Mouse (Mus musculus): ENCODE measurements around the gene Ube2g1. TPM values are rescaled to one million over a fixed set of nuclear protein-coding genes. Genes with fewer than 3 reads are reported as not detected.

Ube2g1 gene
- polyA plus RNA-seq, 1 experiment from 2014 or later, result 63.4 TPM

DNA sequence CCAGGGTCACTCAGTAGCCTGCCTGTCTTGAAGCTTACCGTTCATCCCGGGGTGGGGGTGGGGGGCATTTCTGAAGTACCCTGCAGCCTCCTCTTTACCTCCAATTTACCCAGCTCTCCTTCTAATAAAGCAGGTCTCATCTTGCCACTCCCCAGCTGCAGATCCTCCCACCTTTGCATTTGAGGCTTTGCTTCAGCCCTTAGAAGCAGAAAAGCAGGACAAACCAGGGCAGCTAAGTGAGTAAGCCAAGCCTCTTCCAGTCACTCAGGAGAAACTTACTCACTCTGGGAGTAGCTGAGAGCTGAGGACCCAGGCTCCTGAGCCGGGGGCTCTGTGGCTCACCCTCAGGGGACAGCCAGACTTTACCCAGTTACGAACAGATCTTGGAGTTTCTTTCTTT is 28.6 kb upstream of the Ube2g1 start:
- DNase-seq (ENCODE audit: low spot score), result no peak
- no peaks in the 10 kb centered on the region for H3K9me3 ChIP-seq (replicated peaks; ENCODE audit: low read length)
- no peaks in the 10 kb centered on the region for H3K27me3 ChIP-seq (ENCODE audit: insufficient read depth, low read length)
- no peak for ATAC-seq (replicated peaks; ENCODE audit: low FRiP score, low read depth)
- 0 out of 2 replicates have a peak, but pooled peaks cover 9% of the 10 kb centered on the region for H3K4me1 ChIP-seq (replicated peaks; ENCODE audit: insufficient read depth, low read length)
- no peak overlapping the region for H3K9ac ChIP-seq (ENCODE audit: low read depth, low read length)
- H3K4me3 ChIP-seq (replicated peaks; ENCODE audit: low read depth, low read length), result no peak overlapping the region
- no peak overlapping the region for H3K4me2 ChIP-seq (ENCODE audit: low read length)
- H3K36me3 ChIP-seq (ENCODE audit: insufficient read depth, low read length), result no peaks in the 10 kb centered on the region
- TF ChIP-seq CTCF (IDR thresholded peaks at IDR 0.05; ENCODE audit: low read depth), result no peak
- H3K27ac ChIP-seq, result no peak overlapping the region
- 73% methylated on average over 4 of the region's 4 CpGs for WGBS

GRCm38 (mm10) chr11:72581609-72582447 is 25.3 kb upstream of the Ube2g1 start:
- DNase-seq (ENCODE audit: low spot score), result no peak
- TF ChIP-seq CTCF (IDR thresholded peaks at IDR 0.05; ENCODE audit: low read depth), result no peak
- no peak for ATAC-seq (replicated peaks; ENCODE audit: low FRiP score, low read depth)
- Histone ChIP-seq H3K9ac (ENCODE audit: low read depth, low read length) (no peak overlapping the region), H3K4me2 (ENCODE audit: low read length) (no peak overlapping the region), H3K9me3 (replicated peaks; ENCODE audit: low read length) (no peaks in the 10 kb centered on the region), H3K4me1 (replicated peaks; ENCODE audit: insufficient read depth, low read length) (0 out of 2 replicates have a peak, but pooled peaks cover 3% of the 10 kb centered on the region), H3K27ac (no peak overlapping the region), H3K36me3 (ENCODE audit: insufficient read depth, low read length) (no peaks in the 10 kb centered on the region), H3K27me3 (ENCODE audit: insufficient read depth, low read length) (no peaks in the 10 kb centered on the region), H3K4me3 (replicated peaks; ENCODE audit: low read depth, low read length) (no peak overlapping the region)
- whole genome bisulfite sequencing, result 67% methylated on average over 8 of the region's 8 CpGs

GRCm38 (mm10) chr11:72582448-72582705 is 24.7 kb upstream of the Ube2g1 start:
- H3K4me3 ChIP-seq (replicated peaks; ENCODE audit: low read depth, low read length), result no peak overlapping the region
- no peaks in the 10 kb centered on the region for H3K4me1 ChIP-seq (replicated peaks; ENCODE audit: insufficient read depth, low read length)
- no peaks in the 10 kb centered on the region for H3K27me3 ChIP-seq (ENCODE audit: insufficient read depth, low read length)
- TF ChIP-seq CTCF (IDR thresholded peaks at IDR 0.05; ENCODE audit: low read depth), result no peak
- no peak overlapping the region for H3K27ac ChIP-seq
- H3K9me3 ChIP-seq (replicated peaks; ENCODE audit: low read length), result no peaks in the 10 kb centered on the region
- H3K9ac ChIP-seq (ENCODE audit: low read depth, low read length), result no peak overlapping the region
- DNase-seq (ENCODE audit: low spot score) (no peak), ATAC-seq (replicated peaks; ENCODE audit: low FRiP score, low read depth) (no peak)
- H3K36me3 ChIP-seq (ENCODE audit: insufficient read depth, low read length), result no peaks in the 10 kb centered on the region
- 62% methylated on average over 3 of the region's 3 CpGs for WGBS
- no peak overlapping the region for H3K4me2 ChIP-seq (ENCODE audit: low read length)

GRCm38 (mm10) chr11:72583092-72583491 is 24.0 kb upstream of the Ube2g1 start:
- H3K9me3 ChIP-seq (replicated peaks; ENCODE audit: low read length), result no peaks in the 10 kb centered on the region
- no peak for TF ChIP-seq CTCF (IDR thresholded peaks at IDR 0.05; ENCODE audit: low read depth)
- no peak overlapping the region for H3K4me2 ChIP-seq (ENCODE audit: low read length)
- 50% methylated on average over 2 of the region's 2 CpGs for WGBS
- DNase-seq (ENCODE audit: low spot score), result no peak
- no peak for ATAC-seq (replicated peaks; ENCODE audit: low FRiP score, low read depth)
- H3K27me3 ChIP-seq (ENCODE audit: insufficient read depth, low read length), result no peaks in the 10 kb centered on the region
- no peaks in the 10 kb centered on the region for H3K4me1 ChIP-seq (replicated peaks; ENCODE audit: insufficient read depth, low read length)
- H3K4me3 ChIP-seq (replicated peaks; ENCODE audit: low read depth, low read length), result no peak overlapping the region
- H3K27ac ChIP-seq, result no peak overlapping the region
- no peak overlapping the region for H3K9ac ChIP-seq (ENCODE audit: low read depth, low read length)
- no peaks in the 10 kb centered on the region for H3K36me3 ChIP-seq (ENCODE audit: insufficient read depth, low read length)

- DNase-seq (ENCODE audit: low spot score), result no peak
- no peaks in the 10 kb centered on the region for H3K4me1 ChIP-seq (replicated peaks; ENCODE audit: insufficient read depth, low read length)
- WGBS, result 77% methylated on average over 3 of the region's 3 CpGs
- TF ChIP-seq CTCF (IDR thresholded peaks at IDR 0.05; ENCODE audit: low read depth), result no peak
- no peak overlapping the region for H3K4me2 ChIP-seq (ENCODE audit: low read length)
- no peak overlapping the region for H3K27ac ChIP-seq
- ATAC-seq (replicated peaks; ENCODE audit: low FRiP score, low read depth), result no peak
- H3K36me3 ChIP-seq (ENCODE audit: insufficient read depth, low read length), result no peaks in the 10 kb centered on the region
- no peak overlapping the region for H3K9ac ChIP-seq (ENCODE audit: low read depth, low read length)
- no peaks in the 10 kb centered on the region for H3K9me3 ChIP-seq (replicated peaks; ENCODE audit: low read length)
- no peaks in the 10 kb centered on the region for H3K27me3 ChIP-seq (ENCODE audit: insufficient read depth, low read length)
- no peak overlapping the region for H3K4me3 ChIP-seq (replicated peaks; ENCODE audit: low read depth, low read length)
These were observed 20.5 kb upstream of the Ube2g1 start for GRCm38 (mm10) chr11:72586570-72586969.

DNA sequence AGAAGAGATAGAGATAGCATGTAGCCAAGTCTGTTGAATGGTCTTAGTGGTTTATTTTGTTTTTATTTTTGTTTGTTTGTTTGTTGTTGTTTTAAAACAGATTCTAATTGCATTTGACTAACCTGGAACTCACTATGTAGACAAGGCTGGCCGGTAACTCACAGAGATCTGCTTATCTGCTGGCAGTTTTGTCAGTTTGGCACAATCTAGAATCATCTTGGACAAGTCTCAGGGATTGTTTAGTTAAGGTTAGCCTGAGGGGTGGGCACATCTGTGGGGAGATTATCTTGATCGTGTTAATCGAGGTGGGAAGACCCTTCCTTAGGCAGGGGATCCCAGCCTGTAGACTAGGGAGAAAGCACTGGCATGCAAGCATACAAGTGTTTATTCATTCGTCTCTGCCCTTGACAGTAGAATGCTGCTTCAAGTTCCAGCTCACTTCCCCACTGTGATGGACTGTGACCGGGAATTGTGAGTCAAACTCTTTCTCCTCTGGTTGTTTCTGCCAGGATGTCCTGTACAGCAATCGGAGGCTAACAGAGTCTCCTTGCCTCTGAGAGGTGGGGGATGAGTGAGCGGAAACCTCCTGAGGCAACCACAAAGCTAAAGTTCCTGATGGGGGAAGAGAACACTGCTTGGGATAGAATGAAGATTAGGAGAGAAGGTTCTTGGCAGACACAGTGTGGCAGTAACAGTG is 19.4 kb upstream of the Ube2g1 start:
- Histone ChIP-seq H3K4me2 (ENCODE audit: low read length) (no peak overlapping the region), H3K4me3 (replicated peaks; ENCODE audit: low read depth, low read length) (no peak overlapping the region), H3K36me3 (ENCODE audit: insufficient read depth, low read length) (no peaks in the 10 kb centered on the region), H3K9me3 (replicated peaks; ENCODE audit: low read length) (no peaks in the 10 kb centered on the region), H3K4me1 (replicated peaks; ENCODE audit: insufficient read depth, low read length) (no peaks in the 10 kb centered on the region), H3K9ac (ENCODE audit: low read depth, low read length) (no peak overlapping the region), H3K27me3 (ENCODE audit: insufficient read depth, low read length) (no peaks in the 10 kb centered on the region), H3K27ac (no peak overlapping the region)
- TF ChIP-seq CTCF (IDR thresholded peaks at IDR 0.05; ENCODE audit: low read depth), result no peak
- no peak for DNase-seq (ENCODE audit: low spot score)
- no peak for ATAC-seq (replicated peaks; ENCODE audit: low FRiP score, low read depth)
- 51% methylated on average over 7 of the region's 7 CpGs for WGBS

All from kidney, postnatal 0 days (tissue).